Mouse (Mus musculus): Measurements from ENCODE around the gene Fam210b.

Gene Fam210b

GRCm38 (mm10) chr2:172349776-172350175 is 4.4 kb downstream of the Fam210b start:
- no peak for DNase-seq (ENCODE audit: extremely low read depth, low read depth)

DNA sequence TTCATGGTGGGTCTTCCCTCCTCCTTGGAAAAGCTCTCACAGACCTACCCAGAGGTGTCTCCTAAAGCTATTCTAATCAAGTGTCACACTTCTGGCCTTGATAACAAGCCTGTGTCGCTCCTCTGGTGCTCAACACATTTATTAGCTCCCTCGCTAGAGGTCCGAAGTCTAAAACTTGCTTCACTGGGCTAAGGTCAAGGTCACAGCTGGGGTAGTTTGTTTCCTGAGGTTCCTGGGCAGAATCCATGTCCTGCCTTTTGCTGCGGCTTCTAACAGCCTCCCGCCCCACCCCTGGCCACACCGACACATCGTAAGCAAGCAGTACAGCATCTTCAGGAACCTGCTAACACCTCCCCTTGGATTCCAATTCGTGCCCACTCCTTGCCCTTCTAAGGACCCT is 5.4 kb downstream of the Fam210b start:
- DNase-seq (ENCODE audit: extremely low read depth, low read depth): no peak

DNA sequence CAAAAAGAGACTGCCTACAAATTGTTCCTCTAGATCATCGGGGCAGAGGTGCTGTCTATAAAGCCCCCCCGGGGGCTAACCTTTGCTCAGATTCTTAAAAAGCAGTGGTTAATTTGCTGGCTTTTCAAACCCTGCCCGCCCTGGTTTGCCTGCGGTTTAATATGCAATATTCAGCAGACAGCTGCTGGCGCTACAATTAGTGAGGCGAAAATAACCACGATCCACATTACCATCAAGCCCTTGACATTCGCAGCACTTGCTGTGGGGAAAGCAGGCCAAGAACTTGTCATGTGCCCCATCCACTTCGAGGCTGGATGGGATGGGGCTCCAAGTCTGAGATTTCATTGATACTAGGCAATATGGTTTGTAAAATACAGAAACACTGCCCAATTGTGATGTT is 7.9 kb downstream of the Fam210b start:
- DNase-seq (ENCODE audit: extremely low read depth, low read depth): no peak

DNA sequence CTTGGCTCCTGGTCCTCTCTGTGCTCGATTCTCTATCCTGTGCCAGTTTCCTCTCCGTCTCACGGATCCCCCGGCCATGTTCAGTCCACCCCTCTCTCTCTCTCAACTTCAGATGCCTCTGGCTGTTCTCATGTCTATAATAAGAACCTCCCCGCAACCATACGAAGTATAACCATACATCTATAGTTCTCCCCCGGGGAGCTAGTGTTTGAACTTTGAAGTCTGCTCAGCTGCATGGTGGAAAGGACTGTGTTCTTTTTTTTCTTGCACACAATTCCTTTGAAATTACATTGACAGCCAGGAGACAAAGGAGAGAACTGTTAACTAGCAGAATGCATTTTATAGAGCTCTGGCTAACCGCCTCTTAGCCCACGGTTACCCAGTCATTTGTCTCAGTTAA is 9.4 kb downstream of the Fam210b start:
- no peak for DNase-seq (ENCODE audit: extremely low read depth, low read depth)

- DNase-seq (ENCODE audit: extremely low read depth, low read depth): no peak
Measured at GRCm38 (mm10) chr2:172355833-172356232, 10.5 kb downstream of the Fam210b start.

- DNase-seq (ENCODE audit: extremely low read depth, low read depth): no peak
Measured at GRCm38 (mm10) chr2:172363176-172363575, 17.8 kb downstream of the Fam210b start.

DNA sequence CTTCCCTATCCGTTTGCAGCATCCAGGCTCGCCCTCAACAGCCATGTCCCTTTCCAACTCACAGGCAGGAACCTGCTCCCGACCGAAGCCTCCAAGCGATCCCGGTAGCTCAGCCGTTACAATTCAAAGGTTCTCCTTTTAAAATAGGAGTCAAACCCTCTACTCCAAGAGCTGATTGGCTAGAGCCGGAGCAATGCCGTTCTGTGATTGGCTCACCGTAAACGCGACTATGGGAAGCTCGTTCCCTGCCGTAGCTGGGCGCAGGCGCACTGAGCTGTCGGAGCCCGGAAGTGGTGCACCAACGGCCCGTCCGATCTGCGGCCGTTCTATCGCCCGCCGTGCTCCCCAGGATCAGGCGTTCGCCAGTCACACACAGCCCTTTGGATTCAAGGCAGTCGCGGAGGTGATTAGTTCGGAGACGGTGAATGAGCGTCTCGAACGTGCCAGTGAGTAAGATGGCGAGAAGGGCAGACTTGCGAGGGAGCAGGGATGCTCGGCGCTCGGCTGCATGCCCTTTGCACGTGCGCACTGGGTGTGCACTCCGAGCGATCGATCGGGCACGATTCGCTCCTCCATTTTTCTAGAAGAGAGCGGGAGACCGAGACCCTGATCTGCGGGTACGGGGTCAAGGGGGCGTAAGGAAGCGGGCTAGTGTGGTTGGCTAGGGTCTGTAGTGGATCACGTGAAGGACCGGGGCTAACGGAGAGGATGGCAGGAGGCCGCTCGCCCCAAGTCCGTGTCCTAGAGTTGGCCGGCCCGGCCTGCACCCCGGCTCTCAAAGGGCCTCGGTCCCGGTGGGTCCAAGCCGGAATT is 25.3 kb downstream of the Fam210b start, which contains the start of the genes Aurka and Cstf1:
Gene Aurka, minus strand, starts transcription at position 125 of the 813 bp plus-strand sequence.
Gene Cstf1, plus strand, starts transcription at position 271 of the 813 bp plus-strand sequence.
- peak; percentile 96 for DNase-seq (ENCODE audit: extremely low read depth, low read depth)

- no peak for DNase-seq (ENCODE audit: extremely low read depth, low read depth)
Measured at GRCm38 (mm10) chr2:172371258-172371657, 25.9 kb downstream of the Fam210b start.

DNA sequence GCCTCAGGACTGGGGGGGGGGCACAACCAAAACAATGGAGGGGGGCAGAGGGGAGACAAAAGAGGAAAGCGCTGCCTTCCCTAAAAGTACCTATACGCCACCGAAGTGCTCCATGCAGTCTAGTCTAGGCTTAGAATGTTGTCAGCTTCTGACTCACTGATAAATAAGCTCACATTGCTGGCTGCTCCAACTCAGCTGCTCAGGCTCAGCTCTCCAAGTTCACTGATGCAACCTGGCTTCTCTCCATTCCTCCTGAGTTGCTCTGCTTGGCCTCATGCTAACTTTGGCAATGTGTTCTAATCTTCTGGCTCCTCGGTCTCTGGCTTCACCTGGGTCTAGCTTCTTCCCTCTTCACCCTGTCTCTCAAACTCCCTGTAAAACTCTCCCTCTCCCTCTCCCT is 31.2 kb downstream of the Fam210b start:
- DNase-seq (ENCODE audit: extremely low read depth, low read depth): no peak

DNA sequence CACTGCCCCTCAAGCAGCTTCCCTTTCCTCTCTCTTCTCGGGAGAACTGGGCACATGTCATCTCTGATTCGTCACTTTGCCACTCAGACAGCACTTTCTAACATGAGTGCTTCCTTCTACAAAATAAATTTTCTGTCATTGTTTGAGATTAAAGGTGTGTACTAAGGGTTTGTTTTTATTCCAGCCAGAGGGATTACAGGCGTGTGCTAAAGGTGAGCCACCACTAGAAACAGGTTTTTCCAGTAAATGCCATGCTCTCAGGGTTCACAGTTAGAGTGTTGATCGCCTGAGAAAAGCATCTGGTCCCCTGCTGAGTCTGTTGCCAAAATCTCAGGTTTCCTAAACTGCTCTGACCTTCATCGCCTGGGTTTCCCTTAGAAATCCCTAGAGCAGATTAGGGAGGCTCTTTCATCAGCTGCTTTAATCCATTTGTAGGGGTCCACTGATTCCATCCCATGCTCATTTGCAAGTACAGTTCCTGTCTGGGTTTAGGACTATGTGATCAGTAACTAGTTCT is 31.7 kb downstream of the Fam210b start:
- DNase-seq (ENCODE audit: extremely low read depth, low read depth): no peak

- no peak for DNase-seq (ENCODE audit: extremely low read depth, low read depth)
Measured at GRCm38 (mm10) chr2:172378332-172378731, 33.0 kb downstream of the Fam210b start.

GRCm38 (mm10) chr2:172380513-172380912 is 35.1 kb downstream of the Fam210b start:
- no peak for DNase-seq (ENCODE audit: extremely low read depth, low read depth)

DNA sequence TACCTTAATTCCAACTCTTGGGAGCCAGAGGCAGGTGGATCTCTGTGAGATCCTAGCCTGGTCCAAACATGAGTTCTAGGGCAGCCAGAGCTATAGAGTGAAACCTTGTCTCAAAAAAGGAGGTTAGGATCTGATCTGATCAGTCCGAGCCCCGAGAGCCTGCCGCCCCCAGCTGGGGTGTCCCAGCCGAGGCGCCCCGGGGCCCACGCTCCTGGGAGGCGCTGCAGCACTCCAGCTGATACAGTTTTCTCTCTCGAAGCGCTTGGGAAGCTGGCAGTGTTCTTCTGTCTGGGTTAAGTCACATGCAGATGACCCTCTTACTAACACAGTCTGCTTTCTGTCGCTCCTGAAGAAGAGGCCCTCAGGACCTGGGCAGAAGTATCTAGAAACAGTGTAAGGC is 36.0 kb downstream of the Fam210b start:
- DNase-seq (ENCODE audit: extremely low read depth, low read depth): no peak

DNA sequence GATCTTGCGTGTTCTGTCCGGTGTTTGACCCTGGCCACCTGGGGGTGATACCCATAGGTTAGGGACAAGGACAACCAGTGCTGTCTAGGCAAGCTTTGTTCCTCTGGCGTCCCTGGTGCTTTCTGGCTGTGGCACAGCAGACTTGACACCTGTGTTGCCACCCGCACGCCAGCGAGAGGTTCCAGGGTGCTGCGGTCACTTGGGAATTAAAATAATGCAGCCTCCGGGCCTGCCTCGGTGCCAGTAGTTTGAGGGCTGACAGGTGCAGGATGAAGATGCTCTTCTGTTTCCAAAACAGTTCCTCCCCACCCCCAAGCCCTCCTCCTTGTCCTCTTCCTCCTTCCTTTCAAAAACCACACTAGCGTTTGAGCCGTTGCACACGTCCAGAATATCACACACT is 36.5 kb downstream of the Fam210b start:
- DNase-seq (ENCODE audit: extremely low read depth, low read depth): no peak

DNA sequence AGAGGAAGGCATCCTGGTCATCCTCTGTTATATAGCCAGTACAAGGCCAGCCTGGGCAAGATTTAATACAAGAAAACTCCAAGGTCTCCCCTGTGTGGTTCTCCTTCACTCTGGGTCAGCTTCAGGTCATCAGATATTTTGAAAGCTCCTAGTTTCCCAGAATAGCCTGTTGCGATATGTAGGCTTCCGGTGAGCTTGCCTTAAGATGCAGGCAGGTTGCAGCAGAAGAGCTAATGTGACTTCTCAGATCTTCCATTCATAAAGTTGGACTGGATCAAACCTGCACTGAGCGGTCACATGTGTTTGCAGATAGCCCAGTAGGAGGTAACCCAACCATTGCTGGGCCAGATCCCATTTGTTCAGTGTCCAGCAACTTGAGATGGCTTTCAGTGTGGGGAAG is 39.4 kb downstream of the Fam210b start:
- DNase-seq (ENCODE audit: extremely low read depth, low read depth): no peak

DNA sequence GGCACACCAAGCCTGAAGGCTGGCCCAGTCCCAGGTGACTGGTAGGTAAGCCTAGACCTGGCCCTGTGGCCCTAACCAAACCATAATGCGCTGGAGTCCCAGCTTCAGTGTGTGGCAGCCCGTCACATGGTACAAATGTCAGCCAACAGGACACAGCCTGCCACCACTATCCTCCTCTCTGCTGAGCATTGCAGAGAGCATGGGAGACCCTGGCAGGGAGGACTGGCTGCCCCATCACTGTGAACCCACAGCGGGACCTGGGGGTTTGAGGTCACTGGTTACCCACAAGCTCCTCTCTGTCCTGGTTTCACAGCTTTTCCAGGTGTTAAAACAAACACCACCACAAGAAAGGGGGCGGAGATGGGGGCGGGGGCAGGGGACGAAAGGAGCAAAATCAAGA is 45.0 kb downstream of the Fam210b start:
- DNase-seq (ENCODE audit: extremely low read depth, low read depth): no peak

DNA sequence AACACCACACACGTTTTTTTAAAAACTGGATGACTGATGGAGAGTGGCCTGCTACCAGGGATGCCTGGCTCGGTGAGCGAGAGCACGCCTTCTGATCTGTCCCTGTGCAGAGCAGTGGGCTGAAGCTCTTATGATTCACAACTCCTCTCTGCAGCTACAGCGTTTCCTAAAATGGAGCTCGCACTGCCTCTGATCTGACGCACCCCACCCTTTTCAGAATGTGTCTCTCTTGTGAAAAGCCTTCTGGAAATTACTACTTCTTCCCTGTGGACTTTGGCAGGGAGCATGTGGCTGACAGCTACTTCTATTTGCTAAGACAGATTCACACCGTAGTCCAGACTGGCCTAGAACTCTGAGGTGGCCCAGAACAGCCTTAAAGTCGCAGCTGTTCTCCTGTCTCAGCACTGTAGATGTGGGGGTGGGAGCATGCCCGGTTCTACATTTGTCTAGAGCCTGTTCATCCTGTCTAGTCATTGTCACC is 46.7 kb downstream of the Fam210b start:
- no peak for DNase-seq (ENCODE audit: extremely low read depth, low read depth)

DNA sequence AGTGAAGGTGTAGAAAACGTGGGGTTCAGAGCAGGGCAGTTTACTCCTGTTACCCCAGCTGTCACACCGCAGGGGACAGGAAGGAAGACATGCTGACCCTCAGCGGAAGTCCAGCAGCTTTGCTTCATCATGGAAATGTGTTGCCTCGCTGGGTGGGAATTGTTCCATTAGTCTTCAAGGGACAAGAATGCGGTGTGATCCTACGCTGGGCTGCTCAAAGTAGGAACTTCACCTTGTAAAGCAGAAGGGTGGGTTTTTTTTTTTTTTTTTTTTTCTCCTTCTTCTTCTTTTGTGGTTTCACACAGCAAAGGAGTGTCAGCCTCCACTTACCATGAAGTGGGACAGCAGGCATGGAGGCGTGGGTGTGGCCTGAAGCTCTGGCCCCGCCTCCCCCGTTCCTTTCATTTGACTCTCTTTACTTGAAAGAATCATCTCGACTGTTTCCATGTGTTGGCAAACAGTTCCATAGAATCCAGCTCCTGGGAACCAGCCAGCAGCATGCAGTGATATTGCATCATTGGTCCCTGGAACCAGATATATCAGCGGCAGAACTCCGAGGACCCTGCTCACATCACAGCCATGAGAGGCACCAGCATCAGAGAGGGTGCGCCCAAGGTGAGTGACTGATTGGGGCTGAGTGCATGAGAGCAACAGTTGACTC is 48.2 kb downstream of the Fam210b start, which contains the start of gene Cass4:
Gene Cass4, plus strand, starts transcription at position 404 of the 661 bp plus-strand sequence.
- peak; percentile 57 for DNase-seq (ENCODE audit: extremely low read depth, low read depth)

GRCm38 (mm10) chr2:172394052-172394392 is 48.7 kb downstream of the Fam210b start:
- no peak for DNase-seq (ENCODE audit: extremely low read depth, low read depth)

- DNase-seq (ENCODE audit: extremely low read depth, low read depth): no peak
Measured at GRCm38 (mm10) chr2:172394671-172395070, 49.3 kb downstream of the Fam210b start.

DNA sequence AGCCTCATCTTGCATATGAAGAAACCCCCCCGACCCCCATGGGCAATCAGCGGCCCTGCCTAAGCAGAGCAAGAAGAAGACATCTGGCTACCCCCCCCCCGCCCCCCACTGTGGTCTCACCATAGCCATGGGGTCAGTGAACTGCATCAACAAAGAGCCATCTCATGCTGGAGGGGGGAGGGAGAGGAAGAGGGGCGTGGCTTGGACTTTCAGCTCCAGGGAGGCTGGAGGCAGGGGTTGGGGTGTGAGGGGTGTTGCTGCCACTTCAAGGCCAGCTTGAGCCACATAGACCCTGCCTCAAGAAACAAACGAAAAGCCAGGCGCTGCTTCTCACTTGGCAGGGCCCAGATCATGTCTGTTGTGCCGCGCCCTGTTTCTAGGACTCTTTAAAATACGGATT is 50.6 kb downstream of the Fam210b start:
- no peak for DNase-seq (ENCODE audit: extremely low read depth, low read depth)

GRCm38 (mm10) chr2:172399901-172400300 is 54.5 kb downstream of the Fam210b start:
- no peak for DNase-seq (ENCODE audit: extremely low read depth, low read depth)

Measured in MEL-GATA-1-ER (cell line).